Mouse (Mus musculus) left cerebral cortex, adult 8-10 months (tissue): ENCODE results near the gene 6030468B19Rik. TPM values are rescaled to one million over a fixed set of nuclear protein-coding genes. Genes with fewer than 3 reads are reported as not detected.
"Not testable (repeated sequence)": the region's sequence is repeated elsewhere in the genome, so short reads cannot be mapped to it uniquely, and the experiment has no call there.

Experiments used
- DNase-seq, 2 experiments: peaks; one replicate each; pipeline ENCODE4 v3.0.0; 2022; ENCODE audit warnings: low spot score in 2 of 2
- total RNA-seq, 4 experiments: library from RNA; stranded (reverse); gene quantifications; 2 replicates each; pipeline ENCODE4 v1.2.4; 2022

Gene 6030468B19Rik
- total RNA-seq, 4 experiments from 2014 or later = 0.34 TPM; not detected in 3

DNA sequence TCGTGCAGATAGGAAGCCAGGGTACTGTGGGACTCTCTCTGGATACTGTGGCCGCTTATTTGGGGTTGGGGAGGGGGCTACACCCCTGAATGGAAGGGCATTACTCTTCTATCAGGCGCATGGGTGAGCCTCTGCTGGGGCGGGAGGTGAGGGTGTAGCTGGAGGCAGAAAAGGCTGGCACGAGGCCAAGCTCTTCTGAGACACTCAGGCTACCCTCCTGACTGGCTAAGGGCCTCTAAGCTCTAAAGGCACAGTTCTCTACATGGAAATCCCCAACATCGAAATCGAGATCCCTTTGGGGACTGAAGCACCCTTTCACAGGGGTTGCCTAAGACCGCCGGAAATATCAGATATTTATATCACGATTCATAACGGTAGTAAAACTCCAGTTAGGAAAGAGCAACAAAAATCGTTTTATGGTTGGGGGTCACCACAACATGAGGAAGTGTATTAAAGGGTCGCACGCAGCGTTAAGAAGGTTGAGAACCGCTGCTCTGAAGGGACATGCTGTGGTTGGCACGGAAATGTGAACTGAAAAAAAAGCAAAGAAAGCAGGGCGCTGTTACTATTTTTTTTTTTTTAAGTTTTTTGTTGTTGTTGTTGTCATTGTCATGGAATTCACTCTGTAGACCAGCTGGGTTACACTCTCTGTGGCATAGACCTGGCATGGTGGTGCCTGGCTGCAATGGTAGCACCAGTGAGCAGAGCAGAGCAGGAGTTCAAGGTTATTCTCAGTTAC is 30.9 kb downstream of the 6030468B19Rik start:
- DNase-seq = no peak

DNA sequence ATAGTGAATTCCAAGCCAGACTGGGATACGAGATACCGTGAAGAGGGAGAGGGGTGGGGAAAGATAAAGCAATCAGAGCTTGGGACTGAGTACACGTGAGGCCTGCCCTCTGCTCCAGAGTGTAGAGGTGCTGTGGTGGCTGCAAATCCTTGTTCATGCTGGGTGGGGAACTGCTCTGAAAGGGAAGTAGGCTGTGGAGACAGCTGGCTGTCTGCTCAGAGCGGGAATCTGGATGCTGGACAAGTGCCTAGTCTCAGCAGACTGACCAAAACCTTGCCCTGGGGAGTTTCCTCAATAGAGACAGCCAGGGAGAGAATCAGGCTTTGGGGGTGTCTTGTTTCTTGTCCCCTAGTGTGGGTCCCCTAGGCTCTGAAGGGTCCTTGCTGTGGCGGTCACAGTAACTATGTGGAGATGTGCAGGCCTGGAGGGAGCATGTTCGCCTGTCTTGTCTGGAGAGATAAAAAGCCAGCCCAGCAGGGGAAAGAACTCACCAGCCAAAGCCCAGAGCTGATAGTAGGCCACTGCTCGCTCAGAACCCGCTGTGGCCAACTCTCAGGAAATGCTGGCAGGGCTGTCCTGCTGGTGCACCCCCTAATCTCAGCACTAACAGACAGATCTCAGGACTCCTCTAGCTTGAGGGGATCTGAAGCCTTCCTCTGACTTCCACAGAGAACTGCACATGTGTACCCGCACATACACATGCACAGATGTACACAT is 31.6 kb downstream of the 6030468B19Rik start:
- no peak for DNase-seq

- DNase-seq = no peak
Observed at GRCm38 (mm10) chr11:117829671-117830215, 32.3 kb downstream of the 6030468B19Rik start.

- DNase-seq = no peak
Observed at GRCm38 (mm10) chr11:117830401-117830800, 32.9 kb downstream of the 6030468B19Rik start.

DNA sequence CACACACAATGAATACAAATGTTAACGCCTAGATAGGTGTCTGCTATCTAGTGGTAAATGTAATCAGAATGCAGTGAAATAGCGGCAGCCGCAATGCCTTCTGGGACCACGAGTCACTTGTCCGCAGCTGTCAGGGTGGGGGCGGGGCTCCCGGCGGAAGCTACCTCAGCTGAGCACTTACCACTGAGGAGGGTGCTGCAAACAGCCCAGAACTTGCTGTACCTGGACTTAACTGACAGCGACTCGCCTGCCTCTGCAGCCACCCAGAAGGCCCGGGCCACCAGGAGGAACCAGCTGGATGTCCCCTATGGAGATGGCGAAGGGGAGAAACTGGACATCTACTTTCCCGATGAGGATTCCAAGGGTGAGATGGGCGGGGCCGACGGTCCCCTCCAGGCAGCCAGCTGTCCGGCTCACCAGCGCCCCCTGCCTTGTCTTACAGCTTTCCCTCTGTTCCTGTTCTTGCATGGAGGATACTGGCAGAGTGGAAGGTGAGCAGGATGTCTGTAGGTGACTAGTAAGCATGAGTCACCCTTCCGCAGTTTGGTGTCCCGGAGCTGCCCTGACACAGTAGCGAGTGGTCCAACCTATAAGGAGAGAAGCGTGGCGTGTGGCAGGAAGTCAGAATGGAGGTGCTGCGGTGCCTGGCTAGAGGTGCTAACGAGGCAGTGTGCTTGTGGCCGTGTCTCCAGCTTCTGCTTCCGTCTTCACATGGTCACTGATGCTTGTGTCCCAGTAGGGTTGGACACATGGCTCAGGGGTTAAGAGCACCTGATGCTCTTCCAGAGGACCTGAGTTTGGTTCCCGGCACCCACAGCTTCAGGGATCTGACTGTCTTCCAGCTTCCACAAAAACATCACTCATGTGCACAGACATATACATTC is 34.9 kb downstream of the 6030468B19Rik start:
- DNase-seq = peak; percentile 52 to 54

DNA sequence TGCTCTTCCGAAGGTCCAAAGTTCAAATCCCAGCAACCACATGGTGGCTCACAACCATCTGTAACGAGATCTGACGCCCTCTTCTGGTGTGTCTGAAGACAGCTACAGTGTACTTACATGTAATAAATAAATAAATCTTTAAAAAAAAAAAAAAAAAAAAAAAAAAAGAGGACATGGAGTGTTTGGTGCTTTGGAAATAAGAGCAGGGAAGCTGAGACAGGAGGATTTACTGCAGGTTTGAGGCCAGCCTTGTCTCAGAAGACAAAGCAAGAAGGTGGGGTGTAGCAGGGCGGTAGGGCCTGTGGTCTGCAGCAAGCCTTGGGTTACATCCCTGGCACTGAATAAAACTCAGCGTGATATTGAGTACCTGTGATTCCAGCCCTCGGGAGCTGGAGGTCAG is 36.0 kb downstream of the 6030468B19Rik start:
- DNase-seq = not testable (repeated sequence)

DNA sequence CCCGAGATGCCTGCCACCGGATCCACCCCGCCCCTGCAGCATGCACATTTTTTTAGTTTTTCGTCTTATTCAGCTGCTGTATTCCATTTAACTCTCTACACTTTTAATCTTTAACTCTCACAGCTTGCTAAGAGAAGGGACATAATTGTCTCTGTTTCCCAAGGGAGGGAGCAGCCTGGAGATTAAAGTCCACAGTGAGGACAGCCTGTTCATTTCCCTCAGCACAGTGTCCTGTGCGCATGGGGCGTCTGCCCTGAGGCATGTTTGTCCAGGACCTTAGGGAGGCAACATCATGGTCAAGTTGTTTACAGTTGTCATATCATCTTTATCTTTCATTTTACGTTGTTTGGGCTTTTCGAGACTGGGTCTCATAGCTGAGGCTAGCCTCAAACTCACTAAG is 36.6 kb downstream of the 6030468B19Rik start:
- no peak for DNase-seq

GRCm38 (mm10) chr11:117836306-117836705 is 38.8 kb downstream of the 6030468B19Rik start:
- peak in 1 of 2 experiments; percentile 72 for DNase-seq

DNA sequence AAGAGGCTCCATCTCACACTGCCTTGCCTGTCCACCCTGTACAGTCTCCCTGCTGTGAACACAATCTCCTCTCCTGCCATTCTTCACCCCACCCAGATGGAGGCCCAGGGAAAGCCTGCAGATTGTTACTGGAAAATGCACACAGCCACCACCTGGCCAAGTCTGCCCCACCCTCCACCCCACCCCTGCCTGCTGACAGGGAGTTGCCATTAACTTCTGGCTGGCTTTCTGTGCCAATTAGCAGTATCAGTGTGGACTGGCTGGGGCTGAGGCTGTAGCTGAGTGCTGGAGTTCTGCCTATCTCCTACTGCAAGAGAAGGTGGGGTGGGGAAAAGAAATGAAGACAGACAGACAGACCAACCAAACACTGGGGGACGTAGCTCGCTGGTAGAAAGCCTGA is 41.1 kb downstream of the 6030468B19Rik start:
- no peak for DNase-seq

GRCm38 (mm10) chr11:117839021-117839420 is 41.6 kb downstream of the 6030468B19Rik start:
- no peak for DNase-seq

DNA sequence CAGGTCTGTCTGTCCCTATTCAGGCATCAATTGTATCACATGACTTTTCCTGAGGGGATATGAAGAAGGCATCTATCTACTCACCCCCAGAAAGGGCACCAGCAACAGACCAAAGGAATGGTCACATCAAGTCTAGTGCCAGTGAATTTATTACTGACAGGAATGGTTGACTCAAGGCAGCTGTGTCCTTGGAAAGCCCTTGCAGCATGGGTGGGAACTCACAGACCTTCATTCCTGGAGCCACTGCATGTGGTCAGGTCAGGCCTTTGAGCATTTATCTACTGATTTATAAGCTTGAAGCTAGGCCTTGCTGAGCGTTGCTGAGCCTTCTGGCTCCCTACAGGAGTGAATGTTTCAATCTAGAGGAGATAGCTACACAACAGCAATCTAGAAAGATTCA is 43.5 kb downstream of the 6030468B19Rik start:
- no peak for DNase-seq

DNA sequence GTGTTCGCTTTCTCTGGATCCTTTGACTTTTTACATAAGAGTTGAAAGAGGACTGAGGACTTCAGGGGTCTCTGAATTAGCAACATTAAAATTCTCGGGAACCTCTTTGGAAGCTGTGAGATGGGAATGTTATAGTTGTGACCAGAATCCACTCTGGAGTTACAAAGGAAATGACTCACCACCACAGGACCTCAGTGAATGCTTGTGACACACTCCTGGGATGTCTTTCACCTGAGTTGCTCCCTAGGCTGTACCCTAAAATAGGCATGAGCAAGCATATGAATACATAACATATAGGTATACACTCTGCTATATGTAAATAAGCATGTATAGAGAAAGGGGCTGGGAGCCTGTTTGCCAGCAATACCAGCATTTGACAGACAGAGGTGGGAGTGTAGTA is 46.0 kb downstream of the 6030468B19Rik start:
- DNase-seq = no peak

GRCm38 (mm10) chr11:117844997-117845396 is 47.5 kb downstream of the 6030468B19Rik start:
- no peak for DNase-seq

DNA sequence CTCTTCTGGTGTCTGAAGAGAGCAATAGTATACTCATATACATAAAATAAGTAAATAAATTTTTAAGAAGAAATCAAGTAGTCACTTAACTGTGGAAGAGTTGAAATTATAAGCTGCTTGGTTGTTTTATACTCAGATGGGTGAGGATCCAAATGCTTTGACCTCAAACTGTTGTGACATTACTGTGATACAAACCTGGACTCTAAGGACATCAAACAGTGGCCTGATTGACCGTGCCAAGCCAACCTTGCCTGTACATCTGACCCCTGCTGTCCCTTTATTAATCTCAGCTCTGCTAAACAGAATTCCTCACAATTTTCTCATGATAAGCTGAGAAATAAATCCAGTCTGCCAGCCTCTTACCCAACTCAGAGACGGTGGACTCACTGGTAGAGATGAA is 48.2 kb downstream of the 6030468B19Rik start:
- no peak for DNase-seq

- no peak for DNase-seq
Observed at GRCm38 (mm10) chr11:117846640-117847039, 49.2 kb downstream of the 6030468B19Rik start.

GRCm38 (mm10) chr11:117847593-117848215 is 50.2 kb downstream of the 6030468B19Rik start:
- no peak for DNase-seq

GRCm38 (mm10) chr11:117848271-117848984 is 51.0 kb downstream of the 6030468B19Rik start:
- DNase-seq = no peak

DNA sequence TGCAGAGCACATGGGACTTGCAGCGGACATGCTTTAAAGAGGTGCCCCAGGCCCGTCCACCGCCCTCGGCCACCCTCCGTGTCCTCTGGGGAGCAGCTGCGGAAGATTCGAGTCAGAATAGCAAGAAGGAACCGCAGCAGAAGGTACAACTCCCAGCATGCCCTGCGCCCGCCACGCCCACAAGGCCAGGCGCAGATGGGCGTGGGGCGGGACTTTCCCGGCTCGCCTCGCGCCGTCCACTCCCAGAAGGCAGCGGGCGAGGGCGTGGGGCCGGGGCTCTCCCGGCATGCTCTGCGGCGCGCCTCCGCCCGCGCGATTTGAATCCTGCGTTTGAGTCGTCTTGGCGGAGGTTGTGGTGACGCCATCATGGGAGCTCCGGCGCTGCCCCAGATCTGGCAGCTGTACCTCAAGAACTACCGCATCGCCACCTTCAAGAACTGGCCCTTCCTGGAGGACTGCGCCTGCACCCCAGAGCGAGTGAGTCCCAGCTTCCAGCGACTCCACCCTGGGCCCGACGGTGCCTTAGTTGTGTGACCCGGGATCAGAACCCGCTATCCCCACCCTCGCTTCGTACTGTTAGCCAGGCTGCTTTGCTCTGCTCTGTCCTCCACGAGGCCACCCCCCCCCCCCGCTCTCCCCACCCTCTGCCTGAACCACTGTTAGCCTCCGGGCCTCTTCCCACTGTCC is 51.7 kb downstream of the 6030468B19Rik start, which contains the start of gene Birc5:
Gene Birc5, plus strand, starts transcription at position 267 of the 687 bp plus-strand sequence.
- DNase-seq = peak; percentile 89 to 94

DNA sequence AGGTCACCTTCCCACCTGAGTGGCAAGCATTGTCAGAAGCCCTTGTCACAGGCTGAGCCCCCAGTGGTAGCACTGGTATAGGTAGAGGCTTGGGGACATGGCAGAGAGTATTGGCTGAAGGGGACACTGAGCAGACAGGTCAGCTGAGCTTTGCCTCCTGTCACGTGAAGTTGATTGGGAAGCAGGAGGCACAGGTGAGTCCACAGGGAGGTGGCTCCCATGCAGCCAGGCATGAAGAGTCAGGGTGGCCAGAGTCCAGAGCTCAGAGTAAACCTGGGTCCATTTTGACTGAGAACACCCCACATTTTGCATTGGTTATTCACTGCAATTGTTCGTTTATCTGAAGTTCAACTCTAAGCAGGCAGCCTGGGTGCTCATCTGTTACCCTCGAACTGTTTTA is 55.4 kb downstream of the 6030468B19Rik start:
- no peak for DNase-seq

DNA sequence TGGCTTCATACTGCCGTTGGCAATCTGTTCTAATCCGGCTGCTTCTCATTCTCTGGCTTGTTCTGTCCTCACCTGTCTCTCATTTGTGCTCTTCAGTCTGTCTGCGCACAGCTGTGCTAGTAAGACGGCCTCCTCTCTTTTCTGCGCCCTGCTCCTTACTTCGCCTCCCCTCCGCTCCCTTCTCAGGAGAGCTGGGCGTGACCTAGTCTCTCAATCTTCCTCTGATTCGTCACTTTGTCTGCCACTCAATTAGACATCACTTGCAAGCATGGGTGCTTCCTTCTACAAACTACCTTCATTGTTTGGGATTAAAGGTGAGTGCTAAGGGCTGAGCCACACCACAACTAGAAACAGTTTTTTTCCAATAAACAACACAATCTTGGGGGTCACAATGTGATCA is 56.8 kb downstream of the 6030468B19Rik start:
- no peak for DNase-seq
